Mouse (Mus musculus) stomach, embryonic 16.5 days (tissue): Measurements from ENCODE around the gene Znrd1. TPM values are rescaled to one million over a fixed set of nuclear protein-coding genes. Genes with fewer than 3 reads are reported as not detected.

ENCODE experiments used
- ATAC-seq: fragments of 200-750 bp; cut with Nextera tagmentation; 2 replicates; pipeline ENCODE4 v1.8.0; 2017; ENCODE audit warnings: moderate number of reproducible peaks, moderate TSS enrichment; ENCODE audit not compliant: insufficient read depth, low FRiP score
- H3K27ac ChIP-seq: fragments of 300-500 bp; sonication (generic); 2 replicates; pipeline ENCODE4 v1.5.1; 2014; ENCODE audit warnings: low read length
- H3K27me3 ChIP-seq: fragments of 300-500 bp; sonication (generic); 2 replicates; pipeline ENCODE4 v1.6.1; 2014; ENCODE audit warnings: low read length, control low read depth, mixed read lengths; ENCODE audit not compliant: control insufficient read depth, insufficient read depth
- H3K36me3 ChIP-seq: fragments of 300-500 bp; sonication (generic); 2 replicates; pipeline ENCODE4 v1.6.1; 2014; ENCODE audit warnings: low read length; ENCODE audit not compliant: control insufficient read depth, insufficient read depth
- H3K4me1 ChIP-seq: fragments of 300-500 bp; sonication (generic); 2 replicates; pipeline ENCODE4 v1.6.1; 2014; ENCODE audit warnings: low read length, control low read depth, mixed read lengths; ENCODE audit not compliant: control insufficient read depth, insufficient read depth
- H3K4me2 ChIP-seq: fragments of 300-500 bp; sonication (generic); 2 replicates; pipeline ENCODE4 v1.6.1; 2014; ENCODE audit warnings: low read depth, low read length, mixed read lengths
- H3K4me3 ChIP-seq: fragments of 300-500 bp; sonication (generic); replicated peaks from 2 replicates; pipeline ENCODE4 v1.5.1; 2014; ENCODE audit warnings: mild to moderate bottlenecking, low read length
- H3K9ac ChIP-seq: fragments of 300-500 bp; sonication (generic); 2 replicates; pipeline ENCODE4 v1.6.1; 2014; ENCODE audit warnings: low read length
- H3K9me3 ChIP-seq: fragments of 300-500 bp; sonication (generic); replicated peaks from 2 replicates; pipeline ENCODE4 v1.6.1; 2016; ENCODE audit warnings: low read length, control low read depth; ENCODE audit not compliant: control insufficient read depth
- WGBS: fragments of 180-500 bp; shearing (Covaris S2); extraction: QIAGEN DNeasy Blood & Tissue Kit; methylation state at CpG from one replicate; pipeline ENCODE4 v1.1.7; 2014; 5-methylcytosine and 5-hydroxymethylcytosine counted together
- polyA plus RNA-seq: library from polyadenylated mRNA; unstranded; fragments of >200 nt; fragmentation: Nextera tagmentation; extraction: Ambion mirVana; gene quantifications from 2 replicates; pipeline ENCODE4 v1.2.1, GENCODE M21; 2015

Znrd1 gene
- polyA plus RNA-seq, 1 experiment from 2014 or later, result 79.7 TPM

- no peak overlapping the region for H3K4me3 ChIP-seq
- 72% methylated on average over 8 of the region's 8 CpGs for WGBS
- no peaks in the 10 kb centered on the region for H3K4me1 ChIP-seq
- H3K27ac ChIP-seq, result no peak overlapping the region
- H3K36me3 ChIP-seq, result no peaks in the 10 kb centered on the region
- no peaks in the 10 kb centered on the region for H3K27me3 ChIP-seq
- no peak overlapping the region for H3K4me2 ChIP-seq
- no peak for ATAC-seq
- no peaks in the 10 kb centered on the region for H3K9me3 ChIP-seq
- no peak overlapping the region for H3K9ac ChIP-seq
Observed at GRCm38 (mm10) chr17:36973271-36973787, 15.0 kb upstream of the Znrd1 start.

GRCm38 (mm10) chr17:36972791-36973190 is 14.4 kb upstream of the Znrd1 start:
- H3K9me3 ChIP-seq, result no peaks in the 10 kb centered on the region
- no peaks in the 10 kb centered on the region for H3K36me3 ChIP-seq
- 74% methylated on average over 3 of the region's 3 CpGs for WGBS
- no peak overlapping the region for H3K27ac ChIP-seq
- H3K9ac ChIP-seq, result no peak overlapping the region
- no peak overlapping the region for H3K4me2 ChIP-seq
- no peak for ATAC-seq
- no peaks in the 10 kb centered on the region for H3K4me1 ChIP-seq
- no peaks in the 10 kb centered on the region for H3K27me3 ChIP-seq
- no peak overlapping the region for H3K4me3 ChIP-seq

GRCm38 (mm10) chr17:36971172-36971850 is 13.0 kb upstream of the Znrd1 start:
- no peaks in the 10 kb centered on the region for H3K36me3 ChIP-seq
- no peak overlapping the region for H3K4me2 ChIP-seq
- no peak overlapping the region for H3K9ac ChIP-seq
- H3K27ac ChIP-seq, result no peak overlapping the region
- no peaks in the 10 kb centered on the region for H3K27me3 ChIP-seq
- no peaks in the 10 kb centered on the region for H3K9me3 ChIP-seq
- ATAC-seq, result no peak
- 85% methylated on average over 6 of the region's 6 CpGs for WGBS
- no peak overlapping the region for H3K4me3 ChIP-seq
- H3K4me1 ChIP-seq, result no peaks in the 10 kb centered on the region

GRCm38 (mm10) chr17:36970316-36970890 is 12.0 kb upstream of the Znrd1 start:
- Histone ChIP-seq H3K27ac (no peak overlapping the region), H3K27me3 (no peaks in the 10 kb centered on the region), H3K4me2 (no peak overlapping the region), H3K9me3 (no peaks in the 10 kb centered on the region), H3K36me3 (no peaks in the 10 kb centered on the region), H3K9ac (no peak overlapping the region), H3K4me3 (no peak overlapping the region), H3K4me1 (no peaks in the 10 kb centered on the region)
- no peak for ATAC-seq
- 70% methylated on average over 14 of the region's 14 CpGs for WGBS

GRCm38 (mm10) chr17:36966875-36967274 is 8.5 kb upstream of the Znrd1 start:
- Histone ChIP-seq H3K4me3 (no peak overlapping the region), H3K9me3 (no peaks in the 10 kb centered on the region)

GRCm38 (mm10) chr17:36961125-36961524 is 2.8 kb upstream of the Znrd1 start:
- H3K9me3 ChIP-seq, result no peaks in the 10 kb centered on the region
- H3K27ac ChIP-seq, result no peak overlapping the region
- 59% methylated on average over 1 of the region's 1 CpGs for WGBS

More at GRCm38 (mm10) chr17:36966875-36967274, 8.5 kb upstream of the Znrd1 start:
- 75% methylated on average over 1 of the region's 1 CpGs for WGBS
- Histone ChIP-seq H3K27me3 (no peaks in the 10 kb centered on the region), H3K36me3 (no peaks in the 10 kb centered on the region), H3K27ac (no peak overlapping the region), H3K9ac (no peak overlapping the region), H3K4me2 (no peak overlapping the region), H3K4me1 (no peaks in the 10 kb centered on the region)
- no peak for ATAC-seq

GRCm38 (mm10) chr17:36958884-36959283 is 525 bp upstream of the Znrd1 start:
- Histone ChIP-seq H3K9ac (peak overlapping the region; percentile 88), H3K4me3 (peak overlapping the region; percentile 73), H3K36me3 (no peaks in the 10 kb centered on the region), H3K27me3 (no peaks in the 10 kb centered on the region), H3K9me3 (no peaks in the 10 kb centered on the region), H3K4me2 (peak overlapping the region; percentile 90), H3K4me1 (peaks cover 11% of the 10 kb centered on the region), H3K27ac (peak overlapping the region; percentile 87)
- no peak for ATAC-seq
- WGBS, result 9% methylated on average over 12 of the region's 12 CpGs

More at GRCm38 (mm10) chr17:36961125-36961524, 2.8 kb upstream of the Znrd1 start:
- ATAC-seq, result no peak
- Histone ChIP-seq H3K9ac (no peak overlapping the region), H3K4me3 (no peak overlapping the region), H3K36me3 (no peaks in the 10 kb centered on the region), H3K27me3 (no peaks in the 10 kb centered on the region), H3K4me1 (peaks cover 11% of the 10 kb centered on the region), H3K4me2 (no peak overlapping the region)

GRCm38 (mm10) chr17:36953062-36953461 is 5.3 kb downstream of the Znrd1 start:
- no peak overlapping the region for H3K9ac ChIP-seq
- H3K9me3 ChIP-seq, result no peaks in the 10 kb centered on the region
- peaks cover 8% of the 10 kb centered on the region for H3K4me1 ChIP-seq
- H3K36me3 ChIP-seq, result no peaks in the 10 kb centered on the region
- no peak overlapping the region for H3K4me3 ChIP-seq
- no peak overlapping the region for H3K27ac ChIP-seq
- ATAC-seq, result no peak
- no peak overlapping the region for H3K4me2 ChIP-seq
- no peaks in the 10 kb centered on the region for H3K27me3 ChIP-seq
- 86% methylated on average over 1 of the region's 1 CpGs for WGBS

- Histone ChIP-seq H3K4me2 (no peak overlapping the region), H3K27me3 (no peaks in the 10 kb centered on the region), H3K36me3 (no peaks in the 10 kb centered on the region), H3K9me3 (no peaks in the 10 kb centered on the region), H3K4me1 (peaks cover 9% of the 10 kb centered on the region), H3K4me3 (no peak overlapping the region), H3K27ac (no peak overlapping the region), H3K9ac (no peak overlapping the region)
- ATAC-seq, result no peak
- 87% methylated on average over 2 of the region's 2 CpGs for WGBS
Observed at GRCm38 (mm10) chr17:36952631-36953030, 5.7 kb downstream of the Znrd1 start.
